Mouse (Mus musculus): ENCODE results near the gene Comt. TPM values are rescaled to one million over a fixed set of nuclear protein-coding genes. Genes with fewer than 3 reads are reported as not detected.

Comt gene
- polyA plus RNA-seq (2015; fragmentation: Nextera tagmentation; extraction: Ambion mirVana) = 163 and 182 TPM in 2 replicates

DNA sequence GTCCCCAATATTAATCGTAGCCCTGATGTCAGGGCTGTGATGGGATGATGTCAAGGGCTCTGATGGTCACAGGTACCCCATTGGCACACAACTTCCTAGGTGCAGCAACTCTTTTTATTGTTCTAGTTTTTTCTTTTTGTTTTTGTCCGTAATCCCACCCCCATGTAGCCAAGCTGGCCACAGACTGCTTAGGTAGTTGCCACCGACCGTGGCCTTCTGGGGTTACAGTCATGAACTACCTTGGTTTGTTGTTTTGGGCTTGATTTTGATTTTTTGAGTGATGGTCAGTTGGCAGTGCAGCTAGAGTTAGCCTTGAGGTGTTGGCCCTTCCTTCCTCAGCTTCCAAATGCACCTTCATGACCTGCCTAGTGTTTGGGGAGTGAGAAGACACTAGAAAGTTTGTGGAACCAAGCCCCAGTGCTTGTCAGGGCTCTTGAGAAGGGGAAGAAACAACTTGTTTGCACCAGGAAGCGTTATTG, at the start of gene Comt:
Comt (minus strand) TSS at position 51 of the 479 bp plus-strand sequence.

GRCm38 (mm10) chr16:18426215-18426791, 349 bp downstream of the Comt start, which contains the start of gene Txnrd2:
TSS of gene Txnrd2 (plus strand) at chr16:18426384.

Small RNA genes lying within 50 kb of the gene (microRNA-seq; reads per million reads assigned to microRNA genes)
- not detected for gene Gm26219

Other genes with a start within 250 kb of the Comt start
- gene Ccdc188, start 209.0 kb downstream of the Comt start, polyA plus RNA-seq (2015; fragmentation: Nextera tagmentation; extraction: Ambion mirVana) = not detected in 2 replicates
- 13.8 and 14.6 TPM in 2 replicates for gene Zdhhc8, start 191.7 kb downstream of the Comt start, polyA plus RNA-seq (2015; fragmentation: Nextera tagmentation; extraction: Ambion mirVana)
- gene Trmt2a, start 178.2 kb downstream of the Comt start, polyA plus RNA-seq (2015; fragmentation: Nextera tagmentation; extraction: Ambion mirVana) = 43.9 and 45.4 TPM in 2 replicates
- 225 and 297 TPM in 2 replicates for gene Ranbp1, start 178.1 kb downstream of the Comt start, polyA plus RNA-seq (2015; fragmentation: Nextera tagmentation; extraction: Ambion mirVana)
- gene Gm49776, start 168.5 kb downstream of the Comt start, polyA plus RNA-seq (2015; fragmentation: Nextera tagmentation; extraction: Ambion mirVana) = 1.3 TPM in 1 of 2 replicates, not detected in the other
- gene Dgcr8, start 137.6 kb downstream of the Comt start, polyA plus RNA-seq (2015; fragmentation: Nextera tagmentation; extraction: Ambion mirVana) = 11.5 and 11.7 TPM in 2 replicates
- gene Tango2, start 78.7 kb downstream of the Comt start, polyA plus RNA-seq (2015; fragmentation: Nextera tagmentation; extraction: Ambion mirVana) = 27.0 and 27.2 TPM in 2 replicates
- 5.0 and 6.0 TPM in 2 replicates for gene Arvcf, start 78.7 kb downstream of the Comt start, polyA plus RNA-seq (2015; fragmentation: Nextera tagmentation; extraction: Ambion mirVana)
- gene Txnrd2, start 468 bp downstream of the Comt start, polyA plus RNA-seq (2015; fragmentation: Nextera tagmentation; extraction: Ambion mirVana) = 18.6 and 18.8 TPM in 2 replicates
- gene Gnb1l, start 71.9 kb upstream of the Comt start, polyA plus RNA-seq (2015; fragmentation: Nextera tagmentation; extraction: Ambion mirVana) = 9.1 and 11.1 TPM in 2 replicates
- gene Rtl10, start 72.0 kb upstream of the Comt start, polyA plus RNA-seq (2015; fragmentation: Nextera tagmentation; extraction: Ambion mirVana) = 1.6 and 2.2 TPM in 2 replicates
- 0.47 and 0.51 TPM in 2 replicates for gene Tbx1, start 163.8 kb upstream of the Comt start, polyA plus RNA-seq (2015; fragmentation: Nextera tagmentation; extraction: Ambion mirVana)
- gene Gp1bb, start 195.6 kb upstream of the Comt start, polyA plus RNA-seq (2015; fragmentation: Nextera tagmentation; extraction: Ambion mirVana) = 5.2 and 6.6 TPM in 2 replicates
- gene Gm49601, start 199.6 kb upstream of the Comt start, polyA plus RNA-seq (2015; fragmentation: Nextera tagmentation; extraction: Ambion mirVana) = 1.1 and 1.5 TPM in 2 replicates
- 33.1 and 43.4 TPM in 2 replicates for gene Sept5, start 203.1 kb upstream of the Comt start, polyA plus RNA-seq (2015; fragmentation: Nextera tagmentation; extraction: Ambion mirVana)

Data from urinary bladder, postnatal 0 days (tissue).